Mouse (Mus musculus) embryonic fibroblast, embryonic 13.5 days (primary cell): ENCODE measurements at regions not wholly inside any gene's neighbourhood (a gene's known extent, or its start where the extent isn't known, plus 50 kb on each side); places are given as distances from the start of the nearest gene placed in this dataset.
"Not testable (repeated sequence)": the region's sequence is repeated elsewhere in the genome, so short reads cannot be mapped to it uniquely, and the experiment has no call there.

Source experiments
- CTCF ChIP-seq: IDR thresholded peaks from 2 replicates; pipeline ENCODE4 v1.5.1; 2011; ENCODE audit warnings: mild to moderate bottlenecking, control low read depth, low read length, moderate library complexity, borderline replicate concordance; ENCODE audit not compliant: insufficient read depth
- POLR2A ChIP-seq: IDR thresholded peaks from 2 replicates; pipeline ENCODE4 v1.6.1; 2011; ENCODE audit warnings: low read depth, mild to moderate bottlenecking, control low read depth, low read length, moderate library complexity

DNA sequence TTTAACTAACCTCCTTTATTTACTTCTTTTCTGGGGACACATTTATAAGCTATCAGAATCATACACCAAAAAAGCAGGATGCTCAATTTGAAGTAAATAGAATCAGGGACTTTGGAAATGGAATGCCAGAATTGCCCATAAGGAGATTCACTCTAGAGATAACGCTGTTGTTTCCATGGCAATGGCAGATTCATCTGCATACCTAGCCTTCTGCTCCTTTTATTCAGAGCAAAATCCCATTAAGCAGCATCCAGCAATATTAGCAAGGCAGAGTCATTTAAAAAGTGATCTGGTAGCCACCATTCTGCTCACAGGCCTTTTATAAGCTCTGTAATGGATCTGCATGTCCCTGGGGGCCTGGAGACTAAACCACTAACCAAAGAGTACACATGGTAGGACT lies 1175.5 kb upstream of the Tacstd2 start:
- not testable (repeated sequence) for TF ChIP-seq CTCF, POLR2A
